Mouse (Mus musculus) forebrain, embryonic 13.5 days (tissue): ENCODE results near the gene Tgm7. TPM values are rescaled to one million over a fixed set of nuclear protein-coding genes. Genes with fewer than 3 reads are reported as not detected.
"Not testable (repeated sequence)": the region's sequence is repeated elsewhere in the genome, so short reads cannot be mapped to it uniquely, and the experiment has no call there.

ENCODE experiments used
- ATAC-seq: fragments of 200-750 bp; cut with Nextera tagmentation; 2 replicates; pipeline ENCODE4 v1.8.0; 2017
- H3K27ac ChIP-seq: fragments of 300-500 bp; sonication (generic); 2 replicates; pipeline ENCODE4 v1.5.1; 2015; ENCODE audit warnings: inconsistent platforms, mild to moderate bottlenecking, moderate library complexity
- H3K27me3 ChIP-seq: fragments of 300-500 bp; sonication (generic); 2 replicates; pipeline ENCODE4 v1.6.1; 2015; ENCODE audit warnings: mild to moderate bottlenecking, inconsistent platforms
- H3K36me3 ChIP-seq: fragments of 300-500 bp; sonication (generic); 2 replicates; pipeline ENCODE4 v1.6.1; 2015; ENCODE audit warnings: mild to moderate bottlenecking, inconsistent platforms; ENCODE audit not compliant: poor library complexity, severe bottlenecking
- H3K4me1 ChIP-seq: fragments of 300-500 bp; sonication (generic); 2 replicates; pipeline ENCODE4 v1.6.1; 2015; ENCODE audit warnings: inconsistent platforms
- H3K4me2 ChIP-seq: fragments of 300-500 bp; sonication (generic); 2 replicates; pipeline ENCODE4 v1.6.1; 2015; ENCODE audit warnings: inconsistent platforms, mild to moderate bottlenecking, moderate library complexity
- H3K4me3 ChIP-seq: fragments of 300-500 bp; sonication (generic); 2 replicates; pipeline ENCODE4 v1.5.1; 2015; ENCODE audit warnings: mild to moderate bottlenecking, inconsistent platforms
- H3K9ac ChIP-seq: fragments of 300-500 bp; sonication (generic); 2 replicates; pipeline ENCODE4 v1.6.1; 2015; ENCODE audit warnings: mild to moderate bottlenecking, inconsistent platforms
- H3K9me3 ChIP-seq: fragments of 300-500 bp; sonication (generic); replicated peaks from 2 replicates; pipeline ENCODE4 v1.6.1; 2016; ENCODE audit warnings: inconsistent platforms
- WGBS: fragments of 180-500 bp; shearing (Covaris S2); methylation state at CpG from one replicate; pipeline ENCODE4 v1.1.7; 2015; 5-methylcytosine and 5-hydroxymethylcytosine counted together
- polyA plus RNA-seq: library from polyadenylated mRNA; unstranded; fragments of >200 nt; fragmentation: Nextera tagmentation; extraction: Ambion mirVana; gene quantifications from 2 replicates; pipeline ENCODE4 v1.2.1, GENCODE M21; 2015

The Tgm7 gene
- polyA plus RNA-seq, 1 experiment from 2014 or later = not detected

DNA sequence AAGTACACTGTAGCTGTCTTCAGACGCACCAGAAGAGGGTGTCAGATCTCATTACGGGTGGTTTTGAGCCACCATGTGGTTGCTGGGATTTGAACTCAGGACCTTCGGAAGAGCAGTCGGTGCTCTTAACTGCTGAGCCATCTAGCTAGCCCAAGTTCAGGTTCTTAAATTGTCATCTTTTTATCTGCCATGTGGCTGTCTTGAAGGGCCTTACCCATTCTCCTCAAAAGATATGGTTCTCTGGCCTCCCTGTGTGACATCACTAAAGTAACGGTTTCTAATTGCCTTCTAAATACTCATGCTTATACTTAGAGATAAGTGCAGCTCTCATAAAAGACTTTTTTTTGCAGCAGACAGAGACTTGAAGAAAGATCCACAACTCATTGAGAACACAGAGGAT lies 16.7 kb upstream of the Tgm7 start:
- ATAC-seq, H3K27ac ChIP-seq: not testable (repeated sequence)
- WGBS = 93% methylated on average over 5 of the region's 5 CpGs

DNA sequence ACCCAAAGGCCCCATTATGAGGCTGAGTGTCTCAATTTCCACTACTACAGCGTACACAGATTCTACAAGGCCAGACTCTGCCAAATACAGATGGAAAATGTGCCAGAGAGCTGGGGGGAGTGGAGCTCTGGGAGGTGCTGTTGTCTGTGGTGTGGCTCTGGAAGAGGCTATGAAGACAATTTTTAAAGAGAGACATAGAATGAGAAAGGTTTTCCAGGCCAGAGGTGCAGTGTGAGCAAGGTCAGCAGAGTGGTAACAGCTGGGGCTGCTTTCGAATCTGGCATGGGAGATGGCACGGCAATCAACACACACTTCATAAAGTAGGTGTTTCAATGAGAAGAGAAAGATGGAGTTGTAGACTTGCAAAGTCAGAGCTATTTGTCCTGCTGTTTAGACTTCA lies 9.7 kb upstream of the Tgm7 start:
- Histone ChIP-seq H3K27me3 (no peaks in the 10 kb centered on the region), H3K4me2 (no peak overlapping the region), H3K36me3 (no peaks in the 10 kb centered on the region), H3K27ac (no peak overlapping the region), H3K9me3 (no peaks in the 10 kb centered on the region), H3K9ac (no peak overlapping the region), H3K4me1 (no peaks in the 10 kb centered on the region), H3K4me3 (no peak overlapping the region)
- 91% methylated on average over 3 of the region's 3 CpGs for WGBS
- ATAC-seq = no peak

More for the DNA sequence above, 16.7 kb upstream of the Tgm7 start:
- not testable (repeated sequence) for H3K4me2 ChIP-seq, H3K36me3 ChIP-seq, H3K4me3 ChIP-seq, H3K9ac ChIP-seq, H3K9me3 ChIP-seq, H3K4me1 ChIP-seq, H3K27me3 ChIP-seq

DNA sequence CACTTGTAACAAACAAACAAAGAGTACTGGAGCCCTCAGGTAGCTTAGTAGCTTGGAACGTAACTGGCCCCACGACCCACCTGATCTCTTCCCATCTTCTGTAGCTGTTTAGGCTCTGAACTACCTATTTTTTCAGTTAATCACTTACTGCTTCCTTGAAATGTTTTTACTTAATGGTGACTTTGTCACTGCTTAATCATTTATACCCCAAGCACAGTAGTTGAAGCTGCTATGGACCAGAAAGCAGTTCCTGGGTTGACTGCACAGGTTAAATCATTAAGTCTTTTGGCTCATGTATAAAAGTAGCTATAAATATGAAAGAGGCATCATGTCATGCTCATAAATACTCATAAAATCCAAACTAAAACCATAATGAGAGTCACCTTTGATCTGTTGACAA lies 5.8 kb upstream of the Tgm7 start:
- no peaks in the 10 kb centered on the region for H3K4me1 ChIP-seq
- H3K4me2 ChIP-seq = no peak overlapping the region
- H3K27ac ChIP-seq = no peak overlapping the region
- no peak overlapping the region for H3K4me3 ChIP-seq
- no peaks in the 10 kb centered on the region for H3K36me3 ChIP-seq
- 84% methylated on average over 2 of the region's 2 CpGs for WGBS
- no peaks in the 10 kb centered on the region for H3K27me3 ChIP-seq
- H3K9ac ChIP-seq = no peak overlapping the region
- no peaks in the 10 kb centered on the region for H3K9me3 ChIP-seq
- no peak for ATAC-seq

DNA sequence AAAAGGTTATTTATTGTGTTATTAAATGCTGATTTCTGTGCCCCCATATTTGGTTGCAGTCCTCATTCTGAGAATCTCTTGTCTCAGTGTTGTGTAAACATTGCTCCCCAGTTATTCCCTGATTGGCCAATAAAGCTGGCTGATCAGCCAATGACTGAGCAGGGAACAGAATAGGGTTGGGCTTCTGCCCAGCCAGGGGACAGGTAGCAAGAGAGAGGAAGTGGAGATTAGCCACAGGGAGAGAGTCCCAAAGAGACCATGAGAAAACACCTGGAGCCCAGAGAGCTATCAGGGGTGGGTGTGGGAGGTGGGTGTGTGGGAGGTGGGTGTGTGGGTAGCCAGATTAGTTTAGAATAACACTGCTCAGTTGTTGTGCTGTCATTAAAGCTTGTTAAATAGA lies 3.7 kb downstream of the Tgm7 start:
- no peak for ATAC-seq
- Histone ChIP-seq H3K27me3 (no peaks in the 10 kb centered on the region), H3K36me3 (no peaks in the 10 kb centered on the region), H3K9me3 (no peaks in the 10 kb centered on the region), H3K4me3 (no peak overlapping the region), H3K27ac (no peak overlapping the region), H3K4me2 (no peak overlapping the region), H3K9ac (no peak overlapping the region), H3K4me1 (no peaks in the 10 kb centered on the region)

DNA sequence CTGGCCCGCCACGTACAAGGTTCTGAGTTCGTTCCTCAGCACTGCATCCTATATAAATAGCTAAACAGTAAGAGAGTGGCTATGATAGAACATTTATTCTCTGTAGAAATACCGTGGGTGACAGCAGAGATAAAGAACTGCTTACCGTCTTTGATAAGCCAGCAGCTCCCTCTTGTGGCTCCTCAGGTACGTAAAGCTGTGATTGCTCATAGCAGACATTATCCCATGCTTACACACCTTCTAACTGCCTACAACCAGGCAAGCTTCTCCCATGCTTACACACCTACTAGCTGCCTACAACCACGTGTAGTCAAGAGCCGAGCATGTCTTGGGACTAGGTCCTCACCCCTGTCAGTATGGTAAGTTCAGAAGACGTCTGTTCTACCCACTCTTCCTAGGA lies 7.5 kb downstream of the Tgm7 start:
- Histone ChIP-seq H3K9ac (no peak overlapping the region), H3K4me3 (no peak overlapping the region), H3K36me3 (no peaks in the 10 kb centered on the region), H3K27ac (no peak overlapping the region), H3K9me3 (no peaks in the 10 kb centered on the region), H3K4me1 (no peaks in the 10 kb centered on the region), H3K4me2 (no peak overlapping the region), H3K27me3 (no peaks in the 10 kb centered on the region)
- ATAC-seq = no peak
- WGBS = 26% methylated on average over 9 of the region's 9 CpGs

DNA sequence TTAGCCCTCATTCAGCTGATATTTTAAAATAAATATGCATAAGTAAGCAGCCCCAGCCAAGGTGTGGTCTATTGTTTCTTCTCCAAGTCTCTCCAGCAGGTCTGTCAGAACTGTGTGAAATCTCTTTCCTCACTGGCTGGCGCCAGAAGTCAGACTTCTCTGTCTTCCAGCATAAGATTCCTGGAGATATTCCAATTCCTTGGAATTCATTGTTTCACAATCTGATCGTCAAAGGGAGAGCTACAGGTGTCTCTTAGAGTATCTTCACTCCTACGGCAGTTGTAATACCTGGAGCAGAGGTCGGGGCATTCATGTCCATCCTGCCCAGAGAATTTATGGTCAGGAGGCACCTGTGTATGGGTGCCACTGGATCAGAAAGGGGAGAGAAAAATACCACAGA lies 19.8 kb downstream of the Tgm7 start:
- H3K27ac ChIP-seq = no peak overlapping the region
- H3K36me3 ChIP-seq = no peaks in the 10 kb centered on the region
- no peaks in the 10 kb centered on the region for H3K27me3 ChIP-seq
- H3K4me2 ChIP-seq = no peak overlapping the region
- WGBS = 75% methylated on average over 4 of the region's 4 CpGs
- H3K9me3 ChIP-seq = no peaks in the 10 kb centered on the region
- H3K4me3 ChIP-seq = no peak overlapping the region
- H3K4me1 ChIP-seq = no peaks in the 10 kb centered on the region
- no peak overlapping the region for H3K9ac ChIP-seq
- no peak for ATAC-seq

DNA sequence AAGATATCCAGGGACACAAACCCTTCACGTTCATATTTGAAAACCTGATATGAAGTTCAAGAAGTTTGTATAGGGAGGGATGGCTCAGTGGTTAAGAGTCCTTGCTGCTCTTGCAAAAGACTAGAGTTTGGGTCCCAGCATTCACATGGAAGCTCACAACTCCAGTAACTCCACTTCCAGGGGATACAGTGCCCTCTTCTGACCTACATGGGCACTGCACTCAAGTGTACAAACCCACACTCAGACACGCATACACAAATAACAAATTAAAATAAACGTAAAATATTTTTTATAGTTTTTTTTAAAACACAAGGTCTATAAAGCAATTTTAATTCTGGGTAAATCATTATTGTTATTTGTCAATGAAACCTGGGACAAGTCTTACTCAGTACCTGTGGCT lies 21.1 kb downstream of the Tgm7 start:
- Histone ChIP-seq H3K36me3 (no peaks in the 10 kb centered on the region), H3K27me3 (no peaks in the 10 kb centered on the region), H3K4me1 (no peaks in the 10 kb centered on the region), H3K27ac (no peak overlapping the region), H3K4me3 (no peak overlapping the region), H3K9me3 (no peaks in the 10 kb centered on the region), H3K4me2 (no peak overlapping the region), H3K9ac (no peak overlapping the region)
- no peak for ATAC-seq
- 93% methylated on average over 3 of the region's 3 CpGs for WGBS

DNA sequence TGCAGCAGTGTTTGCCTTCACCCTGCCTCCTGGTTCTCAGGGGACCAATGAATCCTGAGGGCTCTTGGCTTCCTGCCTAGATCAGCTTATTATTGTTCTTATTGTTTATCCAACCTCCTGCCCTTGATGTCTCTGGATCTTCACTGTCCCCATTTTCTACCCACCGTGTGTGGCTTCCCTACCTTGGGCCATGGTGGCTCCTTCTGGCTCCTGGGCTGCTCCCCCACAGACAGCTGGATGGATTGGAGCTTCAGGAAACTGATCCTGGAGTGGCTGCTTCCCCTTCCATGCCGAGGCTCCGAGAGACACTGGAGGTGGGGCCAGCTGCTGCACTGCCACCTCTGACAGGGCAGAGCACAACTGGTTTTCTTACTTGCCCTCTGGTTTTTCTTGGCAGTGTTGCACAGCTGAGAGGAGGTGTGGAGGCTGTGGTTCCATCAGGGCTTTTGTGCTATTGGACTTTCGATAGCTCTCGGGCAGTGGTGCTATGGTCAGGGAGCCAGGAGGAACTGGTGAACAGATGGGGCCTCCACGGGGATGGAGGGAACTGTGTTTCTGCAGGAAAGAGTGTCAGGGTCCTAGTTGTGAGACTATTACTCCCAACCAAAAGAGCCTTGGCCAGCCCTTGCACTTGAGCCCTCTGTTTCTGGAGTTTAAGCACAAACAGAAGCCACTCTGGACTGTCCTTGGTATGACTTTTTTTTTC lies 24.0 kb downstream of the Tgm7 start, which contains the start of gene Tgm5:
Gene Tgm5, minus strand, starts transcription at position 362 of the 706 bp plus-strand sequence.
- no peaks in the 10 kb centered on the region for H3K36me3 ChIP-seq
- no peak within 1 kb of the TSS for H3K9ac ChIP-seq
- H3K4me2 ChIP-seq = no peak within 1 kb of the TSS
- H3K9me3 ChIP-seq = no peaks in the 10 kb centered on the region
- no peak within 1 kb of the TSS for H3K4me3 ChIP-seq
- ATAC-seq = no peak
- H3K27me3 ChIP-seq = no peaks in the 10 kb centered on the region
- no peak within 1 kb of the TSS for H3K27ac ChIP-seq
- H3K4me1 ChIP-seq = no peaks in the 10 kb centered on the region
- WGBS = 64% methylated on average over 6 of the region's 6 CpGs

DNA sequence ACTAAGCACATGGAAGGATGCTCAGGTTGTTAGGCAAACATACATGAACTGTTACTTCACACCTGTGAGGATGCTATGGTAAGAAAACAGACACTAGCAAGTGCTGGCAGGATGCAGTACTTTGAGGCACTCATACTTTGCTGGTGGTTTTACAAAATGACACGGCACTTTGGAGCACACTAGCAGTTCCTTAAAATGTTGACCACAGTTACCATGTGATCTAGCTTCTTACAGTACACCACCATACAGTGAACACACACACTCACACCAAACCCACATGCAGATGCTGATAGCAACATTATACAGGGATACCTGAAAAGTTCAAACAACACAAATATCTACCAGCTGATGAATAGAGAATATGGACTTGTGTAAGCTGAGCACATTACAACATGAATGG lies 27.0 kb downstream of the Tgm7 start:
- Histone ChIP-seq H3K27me3 (no peaks in the 10 kb centered on the region), H3K4me3 (no peak overlapping the region), H3K27ac (no peak overlapping the region), H3K4me1 (no peaks in the 10 kb centered on the region), H3K9me3 (no peaks in the 10 kb centered on the region), H3K36me3 (no peaks in the 10 kb centered on the region), H3K9ac (no peak overlapping the region), H3K4me2 (no peak overlapping the region)
- no peak for ATAC-seq
- 88% methylated on average over 1 of the region's 1 CpGs for WGBS

DNA sequence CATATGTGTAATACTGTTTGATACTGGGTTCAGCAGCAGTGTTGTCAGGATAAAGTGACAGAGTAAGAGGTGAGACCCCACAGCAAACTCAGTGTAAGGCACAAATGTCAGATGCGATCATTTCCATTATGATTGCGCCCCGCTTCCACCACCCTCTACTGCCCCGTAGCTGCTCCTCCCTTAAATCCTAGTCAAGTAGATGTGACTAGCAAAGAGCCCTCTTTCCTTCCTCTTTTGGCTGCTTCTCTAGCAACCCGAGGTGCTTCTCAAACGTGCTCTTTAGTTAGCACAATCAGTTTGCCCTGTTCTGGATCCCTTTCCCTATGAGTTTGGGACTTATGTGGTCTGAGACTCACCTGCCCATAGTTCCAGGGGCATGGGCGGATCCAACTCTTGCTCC lies 34.8 kb downstream of the Tgm7 start:
- no peaks in the 10 kb centered on the region for H3K27me3 ChIP-seq
- no peak overlapping the region for H3K4me3 ChIP-seq
- H3K9me3 ChIP-seq = no peaks in the 10 kb centered on the region
- no peak for ATAC-seq
- no peaks in the 10 kb centered on the region for H3K36me3 ChIP-seq
- H3K4me2 ChIP-seq = no peak overlapping the region
- H3K9ac ChIP-seq = no peak overlapping the region
- 80% methylated on average over 7 of the region's 7 CpGs for WGBS
- no peaks in the 10 kb centered on the region for H3K4me1 ChIP-seq
- H3K27ac ChIP-seq = no peak overlapping the region

DNA sequence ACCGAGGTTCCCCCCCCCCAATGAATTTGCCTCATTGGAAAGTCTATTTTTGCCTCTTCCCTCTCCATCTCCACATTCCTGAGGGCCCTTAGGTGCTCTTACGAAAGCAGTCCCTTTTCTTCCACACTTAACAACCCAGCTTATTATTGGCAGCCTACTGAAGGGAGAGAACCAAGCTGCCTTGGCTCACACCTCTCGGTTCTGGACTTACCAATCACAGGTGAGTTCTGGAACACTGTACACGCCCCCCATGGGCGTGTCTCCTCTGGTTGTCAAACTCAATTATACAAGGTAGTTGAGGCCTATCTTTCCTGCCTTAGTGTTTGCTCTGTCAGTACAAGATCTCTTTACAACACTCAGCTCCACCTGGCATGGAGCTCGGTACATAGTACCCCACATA lies 37.7 kb downstream of the Tgm7 start:
- H3K4me2 ChIP-seq = no peak overlapping the region
- ATAC-seq = no peak
- H3K27ac ChIP-seq = no peak overlapping the region
- WGBS = 84% methylated on average over 6 of the region's 6 CpGs
- no peak overlapping the region for H3K4me3 ChIP-seq
- no peaks in the 10 kb centered on the region for H3K9me3 ChIP-seq
- H3K4me1 ChIP-seq = no peaks in the 10 kb centered on the region
- H3K36me3 ChIP-seq = no peaks in the 10 kb centered on the region
- H3K9ac ChIP-seq = no peak overlapping the region
- no peaks in the 10 kb centered on the region for H3K27me3 ChIP-seq

DNA sequence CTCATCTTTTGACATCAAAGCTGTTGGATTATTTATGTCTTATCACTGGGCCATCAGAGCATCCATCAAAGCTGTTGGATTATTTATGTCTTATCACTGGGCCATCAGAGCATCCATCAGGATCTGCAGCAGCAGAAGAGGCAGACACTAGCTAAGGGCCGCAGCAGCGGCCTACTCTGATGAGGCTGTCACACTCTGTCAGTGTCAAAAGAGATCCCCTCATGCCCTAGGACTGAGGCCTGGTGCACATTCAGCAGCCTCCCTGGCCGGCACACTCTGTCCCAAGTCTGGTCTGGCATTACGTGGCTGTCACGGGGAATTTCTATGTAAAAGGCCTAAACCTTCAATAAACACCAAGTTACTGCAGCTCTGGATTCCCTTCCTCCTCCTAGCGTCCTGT lies 40.1 kb downstream of the Tgm7 start:
- no peak overlapping the region for H3K4me3 ChIP-seq
- no peaks in the 10 kb centered on the region for H3K36me3 ChIP-seq
- no peak overlapping the region for H3K27ac ChIP-seq
- WGBS = 81% methylated on average over 6 of the region's 6 CpGs
- H3K4me2 ChIP-seq = no peak overlapping the region
- H3K9me3 ChIP-seq = no peaks in the 10 kb centered on the region
- no peak for ATAC-seq
- no peaks in the 10 kb centered on the region for H3K27me3 ChIP-seq
- no peak overlapping the region for H3K9ac ChIP-seq
- no peaks in the 10 kb centered on the region for H3K4me1 ChIP-seq

DNA sequence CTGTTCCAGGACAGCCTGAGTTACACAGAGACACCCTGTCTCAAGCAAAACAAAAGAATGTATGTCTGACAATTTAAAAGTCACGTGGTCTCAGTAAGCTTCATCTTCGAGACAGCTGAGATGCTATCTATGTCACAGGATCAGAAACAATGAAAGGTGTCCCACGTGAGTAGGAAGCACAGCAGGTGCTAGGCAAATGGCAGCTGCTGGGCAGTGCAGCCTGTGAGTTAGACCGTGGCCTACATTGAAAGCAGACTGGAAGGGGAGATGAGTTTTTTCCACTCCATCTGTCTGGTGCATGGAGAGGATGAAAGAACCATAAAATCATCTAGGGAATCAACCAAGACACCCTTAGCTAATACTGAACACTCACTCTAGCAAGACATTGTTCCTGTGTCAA lies 42.5 kb downstream of the Tgm7 start:
- H3K36me3 ChIP-seq = no peaks in the 10 kb centered on the region
- no peak overlapping the region for H3K27ac ChIP-seq
- H3K27me3 ChIP-seq = no peaks in the 10 kb centered on the region
- ATAC-seq = no peak
- no peaks in the 10 kb centered on the region for H3K9me3 ChIP-seq
- WGBS = 62% methylated on average over 4 of the region's 4 CpGs
- no peak overlapping the region for H3K9ac ChIP-seq
- H3K4me1 ChIP-seq = no peaks in the 10 kb centered on the region
- H3K4me2 ChIP-seq = no peak overlapping the region
- H3K4me3 ChIP-seq = no peak overlapping the region
